Mouse (Mus musculus) ES-E14 (cell line): ENCODE results near the gene Prkar1b. TPM values are rescaled to one million over a fixed set of nuclear protein-coding genes. Genes with fewer than 3 reads are reported as not detected.

Experiments used
- DNase-seq: peaks from one replicate; pipeline ENCODE4 v3.0.0-alpha.2; 2013; ENCODE audit warnings: low read depth, low spot score
- H3K27ac ChIP-seq: 2 replicates; pipeline ENCODE4 v1.5.1; 2012; ENCODE audit warnings: low read depth, mild to moderate bottlenecking, low read length, moderate library complexity, mixed read lengths; ENCODE audit not compliant: poor library complexity, insufficient read depth, severe bottlenecking
- H3K36me3 ChIP-seq: 2 replicates; pipeline ENCODE4 v1.6.1; 2012; ENCODE audit warnings: mild to moderate bottlenecking, low read length, moderate library complexity, mixed read lengths; ENCODE audit not compliant: control insufficient read depth, poor library complexity, insufficient read depth, severe bottlenecking
- H3K4me1 ChIP-seq, 2 experiments: fragments of 150-350 bp in 1 of 2; sonication (generic) in 1 of 2; 2 replicates each; pipeline ENCODE4 v1.6.1; 2012; ENCODE audit warnings: low read length in 2 of 2, mild to moderate bottlenecking in 1 of 2, mixed read lengths in 1 of 2; ENCODE audit not compliant: control insufficient read depth in 2 of 2, insufficient read depth in 2 of 2, poor library complexity in 1 of 2
- H3K4me3 ChIP-seq, 2 experiments: fragments of 150-350 bp in 1 of 2; sonication (generic) in 1 of 2; 2 replicates each; pipeline ENCODE4 v1.5.1; 2012; ENCODE audit warnings: low read length in 2 of 2, low read depth in 1 of 2, mild to moderate bottlenecking in 1 of 2, mixed read lengths in 1 of 2; ENCODE audit not compliant: insufficient read depth in 1 of 2, poor library complexity in 1 of 2, severe bottlenecking in 1 of 2
- H3K9ac ChIP-seq: 2 replicates; pipeline ENCODE4 v1.6.1; 2012; ENCODE audit warnings: low read depth, mild to moderate bottlenecking, low read length, mixed read lengths; ENCODE audit not compliant: poor library complexity, insufficient read depth, severe bottlenecking
- H3K9me3 ChIP-seq: fragments of 150-350 bp; sonication (generic); 2 replicates; pipeline ENCODE4 v1.6.1; 2012; ENCODE audit warnings: low read depth, mild to moderate bottlenecking, low read length; ENCODE audit not compliant: control insufficient read depth, insufficient read depth
- CHD2 ChIP-seq: IDR thresholded peaks from 2 replicates; pipeline ENCODE4 v1.6.1; 2014; ENCODE audit warnings: mild to moderate bottlenecking, low read depth, low read length, inconsistent platforms
- HCFC1 ChIP-seq: IDR thresholded peaks from 2 replicates; pipeline ENCODE4 v1.6.1; 2012; ENCODE audit warnings: low read length, inconsistent platforms, borderline replicate concordance; ENCODE audit not compliant: insufficient read depth
- MAFK ChIP-seq: IDR thresholded peaks from 2 replicates; pipeline ENCODE4 v1.6.1; 2014; ENCODE audit warnings: mild to moderate bottlenecking, low read depth, low read length, inconsistent platforms; ENCODE audit not compliant: insufficient read depth
- ZC3H11A ChIP-seq: IDR thresholded peaks from 2 replicates; pipeline ENCODE4 v1.6.1; 2012; ENCODE audit warnings: low read depth, mild to moderate bottlenecking, inconsistent platforms, low read length, borderline replicate concordance
- ZNF384 ChIP-seq: IDR thresholded peaks from 2 replicates; pipeline ENCODE4 v1.6.1; 2012; ENCODE audit warnings: low read depth, low read length, inconsistent platforms
- in situ Hi-C, 2 experiments: fragments of 600-800 bp; cut with MboI; formaldehyde crosslinking; loops; one replicate each; pipeline ENCODE4 v1.15.1; 2025; ENCODE audit warnings: low sequenced_read_pairs in 2 of 2, inconsistent platforms in 1 of 2; ENCODE audit not compliant: unreplicated experiment in 2 of 2
- total RNA-seq: library from RNA; depleted of rRNA; stranded (reverse); fragments of 300-350 nt; gene quantifications from 2 replicates; pipeline ENCODE4 v1.2.3, GENCODE M21; 2012

Prkar1b gene
- total RNA-seq, 1 experiment: 3.8 TPM

GRCm38 (mm10) chr5:139166781-139167361 is 17.1 kb upstream of the Prkar1b start:
- no peak for DNase-seq
- Histone ChIP-seq H3K4me1 (peaks cover 13 to 19% of the 10 kb centered on the region in 2 experiments), H3K9me3 (no peaks in the 10 kb centered on the region), H3K4me3 (0 out of 4 replicates have a peak overlapping the region, but pooled peaks of 1 of the 2 experiments have one; percentile 13), H3K9ac (peak overlapping the region; percentile 28; the same call in 1 of the 2 replicates), H3K27ac (peak overlapping the region; percentile 92), H3K36me3 (peaks cover 44% of the 10 kb centered on the region)
- no peak for TF ChIP-seq CHD2
- TF ChIP-seq HCFC1: no peak
- no peak for TF ChIP-seq MAFK
- TF ChIP-seq ZNF384: no peak
- TF ChIP-seq ZC3H11A: no peak
- in situ Hi-C loops: no loop called here

GRCm38 (mm10) chr5:139161632-139162031 is 11.8 kb upstream of the Prkar1b start:
- Histone ChIP-seq H3K36me3 (peaks cover 38% of the 10 kb centered on the region), H3K27ac (no peak overlapping the region), H3K4me3 (no peak overlapping the region), H3K4me1 (peaks cover 4 to 8% of the 10 kb centered on the region in 2 experiments; a peak in 2 of 4 replicates), H3K9ac (no peak overlapping the region), H3K9me3 (no peaks in the 10 kb centered on the region)
- no peak for DNase-seq
- in situ Hi-C loops: no loop called here
- TF ChIP-seq MAFK (no peak), CHD2 (no peak), HCFC1 (no peak), ZNF384 (no peak), ZC3H11A (no peak)

GRCm38 (mm10) chr5:139160899-139161298 is 11.1 kb upstream of the Prkar1b start:
- TF ChIP-seq ZNF384: no peak
- no peak for TF ChIP-seq ZC3H11A
- no peak for TF ChIP-seq MAFK
- no peak for TF ChIP-seq CHD2
- TF ChIP-seq HCFC1: no peak
- Histone ChIP-seq H3K4me3 (no peak overlapping the region), H3K36me3 (peaks cover 38% of the 10 kb centered on the region), H3K4me1 (peaks cover 0 to 6% of the 10 kb centered on the region in 2 experiments; a peak in 1 of 4 replicates), H3K9ac (no peak overlapping the region), H3K9me3 (no peaks in the 10 kb centered on the region), H3K27ac (no peak overlapping the region)
- no peak for DNase-seq
- in situ Hi-C loops: no loop called here

- H3K4me1 ChIP-seq: peaks cover 4 to 7% of the 10 kb centered on the region in 2 experiments; a peak in 2 of 4 replicates
- peaks cover 38% of the 10 kb centered on the region for H3K36me3 ChIP-seq
- H3K9ac ChIP-seq: peak overlapping the region; percentile 81
- TF ChIP-seq ZNF384 (no peak), MAFK (no peak), HCFC1 (no peak), ZC3H11A (no peak), CHD2 (no peak)
- peak overlapping the region; percentile 62 to 81 for H3K4me3 ChIP-seq
- in situ Hi-C loops: no loop called here
- no peak overlapping the region for H3K27ac ChIP-seq
- no peaks in the 10 kb centered on the region for H3K9me3 ChIP-seq
- DNase-seq: no peak
Measured at GRCm38 (mm10) chr5:139150603-139151031, 816 bp upstream of the Prkar1b start.
